Mouse (Mus musculus) right cerebral cortex, postnatal 25 days (tissue): ENCODE data around the gene Qk.

Experiments used
- DNase-seq: peaks from one replicate; pipeline ENCODE4 v3.0.0; 2022

Qk gene

GRCm38 (mm10) chr17:10236595-10236994 lies 83.1 kb downstream of the Qk start:
- no peak for DNase-seq

GRCm38 (mm10) chr17:10232406-10232805 lies 87.2 kb downstream of the Qk start:
- DNase-seq, result no peak

GRCm38 (mm10) chr17:10227798-10228538 lies 91.7 kb downstream of the Qk start:
- DNase-seq, result no peak

- no peak for DNase-seq
Observed at GRCm38 (mm10) chr17:10216164-10216563, 103.5 kb downstream of the Qk start.

GRCm38 (mm10) chr17:10209154-10209777 lies 110.4 kb downstream of the Qk start:
- no peak for DNase-seq

GRCm38 (mm10) chr17:10198662-10199061 lies 121.0 kb downstream of the Qk start:
- DNase-seq, result no peak

- no peak for DNase-seq
Observed at GRCm38 (mm10) chr17:10198231-10198630, 121.4 kb downstream of the Qk start.

GRCm38 (mm10) chr17:10195703-10196102 lies 124.0 kb downstream of the Qk start:
- no peak for DNase-seq

- DNase-seq, result no peak
Observed at GRCm38 (mm10) chr17:10190857-10191256, 128.8 kb downstream of the Qk start.

- no peak for DNase-seq
Observed at GRCm38 (mm10) chr17:10188481-10188880, 131.2 kb downstream of the Qk start.

GRCm38 (mm10) chr17:10187431-10188020 lies 132.1 kb downstream of the Qk start:
- no peak for DNase-seq

GRCm38 (mm10) chr17:10181761-10182160 lies 137.9 kb downstream of the Qk start:
- no peak for DNase-seq

- no peak for DNase-seq
Observed at GRCm38 (mm10) chr17:10177096-10177495, 142.6 kb downstream of the Qk start.

- no peak for DNase-seq
Observed at GRCm38 (mm10) chr17:10161258-10161657, 158.4 kb downstream of the Qk start.

GRCm38 (mm10) chr17:10160415-10160814 lies 159.2 kb downstream of the Qk start:
- no peak for DNase-seq

GRCm38 (mm10) chr17:10152808-10153413 lies 166.7 kb downstream of the Qk start:
- no peak for DNase-seq
